Mouse (Mus musculus) cerebellum, postnatal 10 days (tissue): ENCODE measurements around the gene Tmem212.
"Not testable (repeated sequence)": the region's sequence is repeated elsewhere in the genome, so short reads cannot be mapped to it uniquely, and the experiment has no call there.

ENCODE experiments used
- DNase-seq, 2 experiments: peaks; one replicate each; pipeline ENCODE4 v3.0.0; 2021; ENCODE audit warnings: mixed read lengths in 2 of 2

The Tmem212 gene

GRCm38 (mm10) chr3:27896318-27896892, at the start of gene Tmem212:
Gene Tmem212, minus strand, starts transcription at chr3:27896368.
- no peak for DNase-seq

- DNase-seq: not testable (repeated sequence)
Observed at GRCm38 (mm10) chr3:27945397-27945796, 49.2 kb upstream of the Tmem212 start.

GRCm38 (mm10) chr3:27942991-27943390, 46.8 kb upstream of the Tmem212 start:
- no peak for DNase-seq

- no peak for DNase-seq
Observed at GRCm38 (mm10) chr3:27941634-27942033, 45.5 kb upstream of the Tmem212 start.

- DNase-seq: peak; percentile 38 to 58
Observed at GRCm38 (mm10) chr3:27938381-27939323, 42.5 kb upstream of the Tmem212 start, which contains the start of gene Pld1. Gene Pld1, plus strand, starts transcription at chr3:27938695.

- no peak for DNase-seq
Observed at GRCm38 (mm10) chr3:27937144-27938110, 41.3 kb upstream of the Tmem212 start.

- no peak for DNase-seq
Observed at GRCm38 (mm10) chr3:27936731-27937130, 40.6 kb upstream of the Tmem212 start.

GRCm38 (mm10) chr3:27935644-27936043, 39.5 kb upstream of the Tmem212 start:
- DNase-seq: no peak

GRCm38 (mm10) chr3:27932391-27932790, 36.2 kb upstream of the Tmem212 start:
- no peak for DNase-seq

- no peak for DNase-seq
Observed at GRCm38 (mm10) chr3:27929219-27929618, 33.1 kb upstream of the Tmem212 start.

- no peak for DNase-seq
Observed at GRCm38 (mm10) chr3:27924037-27924436, 27.9 kb upstream of the Tmem212 start.

- no peak for DNase-seq
Observed at GRCm38 (mm10) chr3:27921268-27922020, 25.3 kb upstream of the Tmem212 start.

GRCm38 (mm10) chr3:27918656-27919436, 22.7 kb upstream of the Tmem212 start:
- no peak for DNase-seq

- no peak for DNase-seq
Observed at GRCm38 (mm10) chr3:27909016-27909415, 12.8 kb upstream of the Tmem212 start.

- DNase-seq: no peak
Observed at GRCm38 (mm10) chr3:27908316-27908715, 12.1 kb upstream of the Tmem212 start.

GRCm38 (mm10) chr3:27907301-27907700, 11.1 kb upstream of the Tmem212 start:
- DNase-seq: no peak

- DNase-seq: no peak
Observed at GRCm38 (mm10) chr3:27906647-27907209, 10.6 kb upstream of the Tmem212 start.

GRCm38 (mm10) chr3:27904659-27905330, 8.6 kb upstream of the Tmem212 start:
- DNase-seq: peak; percentile 16 to 22

GRCm38 (mm10) chr3:27901846-27902245, 5.7 kb upstream of the Tmem212 start:
- DNase-seq: peak; percentile 15 to 16
